In genomic region chr4:62480709-62481605, GRCm38 (mm10) we compare ENCODE assay signal across 1 mouse cellular context.
TF ChIP-seq lines count a peak whose summit lies in the region.

No protein-coding gene starts in this region.

TF ChIP-seq in CH12.LX, 34 proteins besides CTCF, POLR2A, EP300 and RAD21 (continued from another document):
- TF ChIP-seq MXI1 (IDR thresholded peaks at IDR 0.05; ENCODE audit: low read depth, low read length), result no peak; the same call in 1 of the 2 replicates
- peak; percentile 52 for TF ChIP-seq ETS1 (conservative IDR thresholded peaks at IDR 0.05; ENCODE audit: low read depth, low read length)
- TF ChIP-seq PAX5 (IDR thresholded peaks at IDR 0.05; ENCODE audit: low read length), result no peak
- peak; percentile 52; the same call in 1 of the 2 replicates for TF ChIP-seq HCFC1 (IDR thresholded peaks at IDR 0.05; ENCODE audit: low read depth, low read length)
- TF ChIP-seq ZC3H11A (IDR thresholded peaks at IDR 0.05; ENCODE audit: low read depth, low read length), result no peak
- TF ChIP-seq POLR2AphosphoS2 (IDR thresholded peaks at IDR 0.05; ENCODE audit: low read depth, low read length), result no peak
- TF ChIP-seq ELF1 (IDR thresholded peaks at IDR 0.05; ENCODE audit: low read depth, low read length), result 0 out of 2 replicates have a peak, but pooled peaks have one; percentile 18
- TF ChIP-seq E2F4 (IDR thresholded peaks at IDR 0.05; ENCODE audit: insufficient replicate concordance, low read depth, low read length), result no peak
- TF ChIP-seq IRF4 (IDR thresholded peaks at IDR 0.05; ENCODE audit: low read depth, low read length), result peak; percentile 65; the same call in 1 of the 2 replicates
- TF ChIP-seq KAT2A (IDR thresholded peaks at IDR 0.05; ENCODE audit: insufficient replicate concordance, low read length), result no peak
- TF ChIP-seq USF1 (IDR thresholded peaks at IDR 0.05; ENCODE audit: low read depth, low read length), result no peak
- TF ChIP-seq TBP (conservative IDR thresholded peaks at IDR 0.05; ENCODE audit: low read depth, low read length), result 0 out of 2 replicates have a peak, but pooled peaks have one; percentile 27
- TF ChIP-seq TCF12 (IDR thresholded peaks at IDR 0.05; ENCODE audit: low read depth, low read length), result peak; percentile 66; the same call in 1 of the 2 replicates
